Mouse (Mus musculus) urinary bladder, postnatal 25 days (tissue): ENCODE results near the gene Kif1b.

ENCODE experiments used
- DNase-seq: peaks from one replicate; pipeline ENCODE4 v3.0.0; 2022; ENCODE audit warnings: low spot score

Gene Kif1b

DNA sequence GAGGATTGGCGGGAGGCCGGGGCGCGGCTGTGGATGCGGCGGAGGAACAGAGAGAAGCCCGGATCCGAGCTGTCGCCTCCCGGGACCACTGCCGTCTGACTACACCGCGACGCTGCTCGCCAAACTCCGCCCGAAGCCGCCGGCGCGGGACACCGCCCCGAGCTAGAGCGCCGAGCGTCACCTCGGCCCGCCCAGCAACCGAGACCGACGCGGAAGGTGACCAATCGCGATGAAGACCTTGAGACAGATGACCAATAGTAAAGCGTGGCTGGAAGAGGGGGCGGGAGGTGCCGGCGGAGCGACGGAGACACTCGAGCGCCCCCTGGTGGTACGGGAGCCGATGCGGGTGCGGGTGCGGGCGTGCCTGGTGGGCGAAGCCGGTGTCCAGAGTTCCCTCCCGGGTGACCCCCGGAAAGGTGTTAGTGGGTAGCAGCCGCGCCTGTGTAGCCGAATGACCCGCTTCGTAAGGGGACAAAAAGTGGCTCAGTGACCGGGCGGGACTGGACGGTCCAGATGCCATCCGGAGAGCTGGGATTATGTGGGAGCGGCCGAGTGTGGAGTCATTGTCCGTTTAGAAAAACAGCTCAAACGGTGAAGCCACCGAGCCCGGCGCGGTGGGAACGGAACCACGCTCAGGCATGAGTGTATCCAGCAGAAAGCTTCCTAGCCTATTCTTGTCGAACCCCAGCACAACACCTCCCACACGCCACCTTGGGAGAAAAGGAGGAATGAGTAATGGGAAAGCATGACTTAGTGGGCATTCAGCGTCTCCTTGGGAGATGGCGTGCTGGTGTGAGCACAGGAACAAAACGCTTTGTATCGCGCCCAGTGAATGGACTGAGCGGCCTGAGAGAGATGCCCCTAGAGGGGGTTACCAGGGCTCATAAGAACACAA lies at the start of gene Kif1b:
Kif1b (minus strand) TSS at position 98 of the 895 bp plus-strand sequence.
- peak; percentile 100 for DNase-seq

DNA sequence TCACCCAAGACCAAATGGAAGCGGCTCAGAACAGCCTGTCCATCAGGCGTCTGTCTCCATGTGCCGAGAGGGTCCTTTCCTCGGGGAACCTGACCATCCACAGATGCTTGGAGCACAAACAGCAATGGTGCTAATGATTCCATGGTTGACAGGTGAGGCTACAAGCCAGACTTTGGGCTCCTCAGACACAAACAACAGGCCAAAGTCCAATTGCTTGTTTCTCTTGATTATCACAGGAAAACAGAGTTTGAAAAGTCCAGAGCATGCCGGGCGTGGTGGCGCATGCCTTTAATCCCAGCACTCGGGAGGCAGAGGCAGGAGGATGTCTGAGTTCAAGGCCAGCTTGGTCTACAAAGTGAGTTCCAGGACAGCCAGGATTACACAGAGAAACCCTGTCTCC lies 47.2 kb upstream of the Kif1b start:
- DNase-seq: no peak

DNA sequence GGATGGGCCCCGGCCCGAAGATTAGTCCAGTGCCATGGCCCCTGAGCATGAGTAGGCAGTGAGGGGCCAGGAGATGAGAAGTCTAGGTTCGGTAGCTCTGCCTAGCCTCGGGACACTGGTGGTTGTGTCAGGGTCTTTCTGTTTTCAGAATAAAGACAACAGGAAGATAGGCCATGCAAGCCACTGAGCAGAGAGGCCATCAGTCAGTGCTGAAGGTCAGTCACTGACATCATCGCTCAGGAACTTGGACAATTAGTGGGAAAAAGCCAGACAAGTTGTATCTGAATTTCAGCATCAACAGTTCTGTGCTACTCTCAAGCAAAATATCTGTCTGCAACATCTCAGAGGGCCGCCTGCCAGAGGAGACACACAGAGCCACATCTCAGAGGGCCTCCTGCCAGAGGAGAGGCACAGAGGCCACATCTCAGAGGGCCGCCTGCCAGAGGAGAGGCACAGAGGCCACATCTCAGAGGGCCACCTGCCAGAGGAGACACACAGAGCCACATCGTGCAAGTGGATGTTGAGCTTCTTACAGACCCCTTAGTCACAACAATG lies 44.2 kb upstream of the Kif1b start:
- DNase-seq: no peak

DNA sequence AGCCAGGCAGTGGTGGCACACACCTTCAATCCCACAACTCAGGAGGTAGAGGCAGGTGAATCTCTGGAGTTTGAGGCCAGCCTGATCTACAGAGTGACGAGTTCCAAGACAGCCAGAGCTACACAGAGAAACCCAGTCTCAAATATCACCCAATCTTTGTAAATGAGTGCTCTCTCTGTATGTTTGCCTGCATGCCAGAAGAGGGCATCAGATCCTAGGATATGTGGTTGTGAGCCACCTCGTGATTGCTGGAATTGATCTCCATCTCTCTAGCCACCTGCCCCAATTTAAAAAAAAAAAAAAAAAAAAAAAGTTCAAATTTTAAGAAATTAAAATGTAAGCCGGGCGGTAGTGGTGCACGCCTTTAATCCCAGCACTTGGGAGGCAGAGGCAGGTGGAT lies 41.5 kb upstream of the Kif1b start:
- no peak for DNase-seq

DNA sequence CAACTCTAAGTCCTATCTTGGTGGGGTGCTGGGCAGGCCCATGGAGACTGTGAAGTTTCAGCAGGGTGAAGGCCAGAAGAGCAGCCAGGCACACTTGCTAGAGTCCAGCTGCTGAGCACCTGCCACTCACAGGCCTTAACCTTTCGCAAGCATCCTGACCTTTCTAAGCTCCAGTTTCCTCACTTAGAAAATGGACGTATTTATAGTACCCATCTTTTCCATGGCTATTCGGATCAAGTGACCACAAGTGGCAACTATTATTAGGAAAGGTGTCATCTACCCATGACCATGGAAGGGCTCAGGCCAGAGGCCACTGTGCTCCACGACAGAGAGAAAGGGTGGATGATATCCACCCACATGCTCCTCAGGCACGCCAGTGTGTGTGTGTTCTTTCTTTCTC lies 38.4 kb upstream of the Kif1b start:
- DNase-seq: no peak

DNA sequence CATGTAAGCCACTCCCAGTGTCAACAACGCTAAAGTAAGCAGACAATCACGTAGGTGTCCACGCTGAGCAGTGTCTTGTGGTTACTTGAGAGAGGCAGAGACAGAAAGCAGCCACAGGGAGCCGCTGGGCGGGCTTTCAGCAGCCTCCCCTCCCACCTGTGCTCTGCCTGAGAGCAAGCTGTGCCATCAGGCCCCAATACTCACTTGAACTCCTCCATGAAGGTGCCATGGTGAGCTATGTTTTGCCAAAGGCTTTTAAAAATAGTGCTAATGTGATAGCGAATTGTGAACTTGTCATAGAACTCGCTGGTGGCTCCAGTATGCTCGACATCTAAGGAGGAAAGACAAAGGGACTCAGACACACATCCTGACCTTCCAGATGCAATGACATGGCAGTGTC lies 36.8 kb upstream of the Kif1b start:
- no peak for DNase-seq

DNA sequence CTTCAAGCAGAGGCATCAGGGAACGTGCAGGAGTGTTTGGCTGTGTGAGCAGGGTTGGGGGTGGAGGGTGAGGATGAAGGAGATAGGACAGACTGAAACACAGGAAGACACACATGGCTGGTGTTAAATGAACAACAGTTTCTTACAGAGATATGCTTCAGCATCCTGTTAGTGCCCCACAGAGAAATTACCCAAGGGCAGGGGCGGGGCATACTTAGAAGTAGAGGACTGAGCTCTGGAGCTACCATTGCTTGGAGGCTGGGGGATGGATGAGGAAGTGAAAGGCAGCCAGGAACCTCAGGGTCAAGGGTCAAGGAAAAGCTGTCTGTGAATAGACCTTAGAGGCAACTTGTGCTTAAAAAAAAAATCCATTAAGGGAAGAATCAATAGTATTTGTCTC lies 33.2 kb upstream of the Kif1b start:
- no peak for DNase-seq

DNA sequence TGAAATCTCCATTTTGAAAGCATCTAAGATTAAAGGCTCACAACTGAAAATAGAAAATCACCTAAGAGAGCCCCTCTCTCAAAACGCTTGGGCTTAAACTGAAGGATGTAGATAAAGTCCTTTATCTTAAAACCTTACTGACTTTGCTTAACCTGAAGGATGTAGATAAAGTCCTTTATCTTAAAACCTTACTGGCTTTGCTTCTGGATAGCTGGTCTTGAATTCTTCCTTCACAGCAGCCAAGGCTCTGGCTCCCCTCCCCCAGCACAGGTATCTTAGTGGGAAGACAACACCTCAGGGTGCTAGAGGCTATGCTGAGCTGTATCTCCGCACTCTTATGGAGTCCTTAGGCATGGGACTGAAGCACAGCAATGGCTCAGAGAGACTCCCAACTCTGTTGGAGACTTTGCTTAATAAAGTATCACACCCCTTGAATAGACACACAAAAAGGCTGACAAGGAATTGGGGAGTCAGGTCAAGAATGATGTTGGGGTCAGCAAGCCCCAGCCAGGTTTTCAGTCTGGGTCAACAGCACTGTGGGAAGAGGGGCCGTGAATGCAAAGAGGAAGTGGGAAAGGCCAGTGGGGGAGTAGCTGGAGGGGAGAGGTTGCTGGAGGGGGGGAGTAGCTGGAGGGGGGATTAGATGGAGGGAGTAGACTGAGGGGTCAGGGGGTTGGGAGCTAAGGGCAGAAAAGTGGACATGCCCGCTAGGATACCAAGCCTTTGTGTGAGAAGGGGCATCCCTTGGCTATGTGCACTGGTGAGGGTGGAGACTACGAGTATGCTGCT lies 32.1 kb upstream of the Kif1b start:
- no peak for DNase-seq

DNA sequence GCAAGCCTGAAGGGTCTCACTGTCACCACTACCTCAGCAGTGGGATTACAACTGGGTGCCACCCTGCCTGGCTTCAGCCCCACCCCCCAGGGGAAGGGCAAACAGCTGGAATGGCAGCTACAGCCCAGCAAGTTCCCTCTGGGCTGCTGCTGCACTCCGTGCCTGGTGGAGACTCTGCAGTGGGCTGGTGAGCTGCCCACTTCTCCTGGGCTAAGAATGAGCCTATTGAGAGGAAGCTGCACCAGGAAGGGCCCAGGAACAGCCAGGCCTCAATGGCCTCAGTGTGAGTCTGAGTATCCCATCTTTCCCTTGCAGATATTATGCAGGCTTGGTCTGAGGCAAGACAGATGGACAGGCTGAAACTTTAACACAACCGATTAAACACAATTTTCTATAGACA lies 30.6 kb upstream of the Kif1b start:
- DNase-seq: no peak

DNA sequence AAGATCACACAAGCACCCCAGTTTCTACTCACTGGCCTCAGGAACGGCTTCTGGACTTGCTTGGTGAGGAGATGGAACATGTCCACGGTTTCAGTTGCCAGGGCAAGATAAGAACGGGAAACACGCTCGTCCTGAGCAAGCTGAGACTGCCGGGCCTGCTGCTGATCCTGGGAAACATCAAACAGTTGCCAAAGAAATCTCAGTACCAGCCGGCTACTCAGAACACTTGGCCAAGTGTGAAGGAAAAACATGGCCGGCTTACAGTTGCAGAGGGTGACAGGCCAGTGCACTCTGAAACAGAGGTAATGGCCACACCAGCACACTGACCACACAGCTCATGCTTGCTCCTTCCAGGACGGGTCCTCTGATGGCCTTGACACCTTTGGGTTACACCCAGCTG lies 29.9 kb upstream of the Kif1b start:
- no peak for DNase-seq

DNA sequence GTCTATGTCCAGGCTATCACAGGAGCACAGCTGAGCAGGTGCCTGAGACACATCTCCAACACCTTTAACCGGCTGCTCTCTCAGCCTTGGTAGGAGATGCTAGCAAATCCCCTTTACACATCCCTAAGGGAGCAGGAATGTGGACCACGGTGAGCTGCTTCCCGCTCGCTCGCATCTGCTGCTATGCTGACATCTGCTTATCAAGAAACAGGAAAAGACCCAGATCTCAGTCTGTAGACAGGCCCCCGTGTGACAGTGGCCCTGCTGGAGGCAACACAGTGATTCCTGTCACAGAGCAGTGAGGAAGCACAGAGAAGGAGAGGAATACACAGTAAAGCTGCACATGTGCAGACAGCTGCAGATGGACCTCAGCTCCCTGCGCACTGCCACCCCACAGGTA lies 28.8 kb upstream of the Kif1b start:
- no peak for DNase-seq

DNA sequence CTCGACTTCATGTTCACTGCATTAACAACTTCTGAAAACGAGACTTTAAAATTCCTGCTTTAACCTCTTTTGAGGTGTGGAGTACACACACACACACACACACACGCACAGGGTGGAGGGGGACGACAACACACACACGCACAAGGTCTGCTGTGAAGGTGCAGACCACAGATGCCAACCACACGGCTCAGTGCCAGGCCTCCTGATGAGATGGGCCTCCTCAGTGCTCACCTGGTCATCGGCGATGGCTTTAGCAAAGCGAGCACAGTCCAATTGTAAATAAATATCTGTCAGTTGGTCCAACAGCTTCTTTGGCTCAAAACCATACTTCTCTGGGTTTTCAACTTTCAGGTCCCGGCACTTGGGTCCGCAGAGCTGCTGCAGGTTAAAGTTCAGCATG lies 27.4 kb upstream of the Kif1b start:
- DNase-seq: no peak

DNA sequence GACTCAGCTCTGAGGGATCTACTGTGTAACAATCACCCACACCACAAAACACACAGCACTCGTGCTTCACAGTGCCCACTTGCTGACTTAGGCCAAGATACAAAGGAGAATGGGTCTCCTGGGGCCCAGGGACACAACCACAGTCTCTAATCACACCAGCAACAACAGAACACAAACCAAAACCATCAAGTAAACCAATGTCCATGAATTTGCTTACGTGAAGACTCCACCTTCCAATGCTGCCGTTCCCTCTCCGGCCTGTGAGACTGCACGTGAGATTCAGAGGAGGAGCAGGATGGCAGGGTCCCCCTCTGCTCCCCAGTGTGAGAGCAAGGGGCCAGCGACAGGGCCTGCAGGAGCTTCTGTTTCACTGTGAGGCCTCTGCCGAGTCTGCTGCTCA lies 25.2 kb upstream of the Kif1b start:
- DNase-seq: no peak

DNA sequence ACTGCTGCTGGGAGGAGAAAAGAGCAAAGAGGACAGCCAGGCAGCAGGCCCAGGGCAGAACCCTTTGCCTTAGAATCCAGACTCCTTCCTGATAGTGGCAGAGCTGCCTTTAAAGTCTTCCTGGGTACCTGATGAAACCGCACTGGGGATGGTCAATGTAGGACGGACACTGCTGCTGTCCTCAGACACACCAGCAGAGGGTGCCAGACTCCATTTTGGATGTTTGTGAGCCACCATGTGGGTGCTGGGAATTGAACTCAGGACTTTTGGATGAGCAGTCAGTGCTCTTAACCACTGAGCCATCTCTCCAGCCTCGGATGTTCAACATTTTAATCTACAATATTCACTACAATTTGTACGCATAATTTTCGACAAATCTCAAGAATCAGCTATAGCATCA lies 23.0 kb upstream of the Kif1b start:
- DNase-seq: no peak

DNA sequence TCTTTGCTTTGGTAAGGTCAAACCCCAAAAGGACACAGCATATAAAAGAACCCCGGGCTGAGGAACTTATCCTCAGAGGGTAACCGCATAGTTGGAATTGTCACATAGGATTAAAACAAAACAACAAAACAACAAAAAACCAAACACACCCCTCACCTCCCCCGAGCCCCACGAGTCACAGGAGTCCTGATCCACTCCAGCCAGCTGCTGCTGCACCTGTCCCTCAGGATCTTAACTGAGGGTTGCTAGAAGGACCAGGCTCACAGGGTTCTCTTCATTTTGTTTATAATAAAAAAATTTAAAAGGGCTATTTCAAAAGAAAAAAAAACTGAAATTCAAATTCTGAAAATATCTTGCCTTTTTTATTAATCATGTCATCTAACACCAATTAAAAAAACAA lies 21.2 kb upstream of the Kif1b start:
- no peak for DNase-seq

DNA sequence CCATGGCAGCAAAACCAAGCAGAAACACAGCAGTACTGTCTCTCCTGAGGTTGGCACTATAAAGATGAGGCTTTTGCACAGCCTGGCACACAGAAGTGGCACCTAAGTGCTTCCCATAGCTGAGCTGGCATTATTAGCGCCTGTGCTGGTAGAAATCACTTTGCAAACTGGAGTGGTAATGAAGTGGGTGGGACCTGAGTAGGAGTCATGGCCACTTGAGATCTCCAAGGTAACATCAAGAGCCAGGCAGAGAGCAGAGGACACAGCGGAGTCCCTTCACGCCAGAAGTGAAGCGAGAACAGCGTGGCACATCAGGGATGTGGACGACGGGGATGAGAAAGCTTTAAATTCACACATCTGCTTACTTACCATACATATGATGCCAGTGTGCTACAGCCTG lies 19.8 kb upstream of the Kif1b start:
- DNase-seq: no peak

DNA sequence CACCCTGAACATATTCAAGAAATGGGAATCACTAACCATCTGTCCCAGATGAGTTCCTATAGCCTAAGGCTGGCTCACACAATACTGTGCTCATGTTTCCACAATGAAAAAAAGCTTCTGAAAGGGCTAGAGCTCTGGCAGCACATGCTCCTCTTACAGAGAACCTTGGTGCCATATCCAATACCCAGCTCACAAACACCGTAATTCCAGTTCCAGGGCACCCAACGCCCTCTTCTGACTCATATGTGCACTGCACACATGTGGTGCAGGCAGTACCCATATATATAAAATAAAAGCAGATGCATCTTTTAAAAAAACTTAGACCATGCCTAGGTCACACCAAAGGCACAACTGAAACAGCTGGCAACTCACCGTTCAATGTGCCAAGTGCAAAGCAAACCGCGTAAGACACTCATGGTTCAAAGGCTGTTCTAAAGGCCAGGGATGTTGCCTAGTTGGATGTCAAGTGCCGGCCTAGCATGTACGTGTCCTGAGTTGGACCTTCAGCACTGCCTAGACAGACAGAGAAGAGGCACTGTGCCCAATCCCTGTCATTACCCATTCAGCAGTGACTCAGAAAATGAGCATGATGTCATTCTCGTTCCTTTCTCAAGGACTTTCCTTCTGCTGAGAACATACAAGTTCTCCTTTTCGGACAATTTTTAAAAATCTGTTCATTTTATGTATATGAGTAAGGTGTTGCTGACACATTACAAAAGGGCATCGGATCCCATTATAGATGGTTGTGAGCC lies 18.1 kb upstream of the Kif1b start:
- DNase-seq: no peak

DNA sequence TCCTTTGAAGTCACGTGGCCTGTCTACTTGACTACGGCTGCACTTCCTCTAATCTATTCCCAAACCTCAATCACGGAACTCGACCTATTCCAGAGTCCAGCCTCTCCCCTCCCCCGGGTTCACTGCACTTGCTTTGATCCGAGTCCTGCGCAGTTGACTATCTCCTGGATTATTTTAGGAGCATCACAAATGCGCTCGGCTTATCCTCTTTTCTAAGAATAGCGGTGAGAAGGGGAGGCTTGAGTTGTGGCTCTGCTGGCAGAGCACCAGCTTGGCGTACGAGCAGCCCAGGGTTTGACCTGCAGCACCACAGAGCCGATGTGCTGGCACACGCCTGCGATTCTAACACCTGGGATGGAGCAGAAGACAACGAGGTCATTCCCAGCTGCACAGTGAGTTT lies 16.2 kb upstream of the Kif1b start:
- DNase-seq: no peak

DNA sequence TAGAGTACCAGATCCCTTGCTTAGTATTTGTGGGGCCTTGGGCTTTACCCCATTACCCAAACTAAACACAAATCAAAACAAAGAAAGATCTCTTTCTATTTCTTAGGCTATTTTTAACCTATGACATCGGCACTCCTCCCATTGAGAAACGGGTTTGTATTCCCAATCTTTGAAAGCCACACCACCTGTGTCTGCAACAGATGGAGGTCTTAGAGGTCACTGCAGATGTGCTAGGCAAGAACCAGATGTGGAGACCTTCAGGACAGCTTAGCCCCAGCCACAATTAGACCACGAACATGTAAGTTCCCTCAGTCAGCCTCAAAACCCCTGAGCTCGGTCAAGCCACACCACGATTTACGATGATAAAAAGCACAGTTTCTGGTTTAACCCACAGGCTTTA lies 15.2 kb upstream of the Kif1b start:
- DNase-seq: no peak

DNA sequence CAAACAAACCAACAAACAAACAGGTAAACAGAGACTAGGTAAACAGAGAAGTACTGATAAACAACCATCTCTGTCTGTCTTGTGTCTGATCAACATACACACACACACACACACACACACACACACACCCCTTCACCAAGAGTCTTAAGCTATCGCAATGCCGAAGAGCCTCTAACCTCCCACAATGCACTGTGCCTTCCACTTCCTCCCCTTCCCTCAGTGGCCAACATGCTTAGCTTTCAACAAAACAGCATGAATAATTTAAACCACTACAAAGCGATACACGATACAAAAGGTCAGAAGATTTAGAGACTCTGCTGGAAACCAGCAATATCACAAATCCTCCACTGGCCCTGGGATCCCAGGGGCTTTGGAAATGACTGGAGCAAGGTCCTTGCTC lies 14.8 kb upstream of the Kif1b start:
- DNase-seq: no peak

DNA sequence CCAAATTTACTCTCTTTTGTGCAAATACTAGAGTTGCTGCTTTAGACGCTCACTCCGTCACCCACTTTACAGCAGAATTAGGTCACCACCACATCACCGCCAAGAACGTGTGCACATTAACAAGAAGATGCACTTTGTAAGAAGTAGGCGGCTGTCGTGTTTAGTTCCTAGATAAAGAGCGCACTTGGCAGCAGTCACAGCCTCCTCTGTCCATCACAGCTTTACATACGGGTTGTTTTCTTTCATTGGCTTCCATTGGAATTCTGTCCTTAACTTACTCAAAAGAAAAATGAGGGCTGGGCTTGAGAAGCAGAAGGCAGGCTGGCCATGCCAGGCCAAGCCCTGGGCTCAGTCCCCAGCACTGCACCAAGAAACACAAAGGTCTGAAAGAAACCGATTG lies 11.6 kb upstream of the Kif1b start:
- DNase-seq: no peak

DNA sequence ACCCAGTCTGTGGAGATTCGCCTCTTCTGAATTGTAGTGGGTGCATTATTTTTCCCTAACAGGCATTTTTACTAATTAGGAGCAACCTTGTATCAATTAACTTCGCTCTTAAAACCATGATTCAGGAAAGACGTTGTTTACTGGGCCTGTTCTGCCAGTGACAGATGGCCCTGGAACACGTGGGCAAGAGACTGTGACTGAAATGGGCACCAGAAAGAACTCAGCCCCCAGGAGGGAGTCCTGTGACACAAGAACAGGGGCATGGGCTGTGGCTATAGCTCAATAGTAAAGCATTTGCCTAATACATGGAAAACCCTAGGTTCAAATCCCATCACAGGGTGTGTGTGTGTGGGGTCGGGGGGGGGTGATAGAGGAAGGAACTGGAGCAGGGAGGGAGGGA lies 9.9 kb upstream of the Kif1b start:
- DNase-seq: no peak
